Mouse (Mus musculus): ENCODE results near the gene Galnt18. TPM values are rescaled to one million over a fixed set of nuclear protein-coding genes. Genes with fewer than 3 reads are reported as not detected.

Gene Galnt18
- polyA plus RNA-seq, 2 experiments: 1.0 to 1.1 TPM

DNA sequence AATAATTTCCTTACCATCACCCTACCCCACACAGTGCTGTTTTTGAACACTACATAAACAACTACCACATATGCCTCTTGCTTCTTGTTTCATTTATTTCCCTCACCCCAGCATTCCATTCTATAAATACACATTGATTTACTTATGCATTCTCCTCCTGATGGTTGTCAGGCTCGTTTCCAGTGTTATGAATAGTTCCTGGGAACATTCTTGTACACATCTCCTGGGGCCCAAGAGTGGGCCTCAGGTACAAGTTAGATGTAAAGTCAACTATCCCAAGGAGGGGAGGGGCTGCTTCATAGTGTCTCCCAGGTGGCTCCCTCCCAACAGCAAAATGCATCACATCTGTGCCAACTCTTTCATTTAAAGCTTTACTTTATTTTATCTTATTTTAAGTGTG is 251.3 kb downstream of the Galnt18 start:
- Histone ChIP-seq H3K4me2 (ENCODE audit: low read depth) (no peak overlapping the region), H3K9me3 (ENCODE audit: control insufficient read depth, low read length) (no peaks in the 10 kb centered on the region), H3K27me3 (ENCODE audit: control insufficient read depth, insufficient read depth, low read length) (no peaks in the 10 kb centered on the region), H3K9ac (replicated peaks) (no peak overlapping the region), H3K36me3 (replicated peaks; ENCODE audit: control insufficient read depth, insufficient read depth, low read depth) (no peaks in the 10 kb centered on the region), H3K4me3 (ENCODE audit: insufficient read depth in 1 of 2, low read depth in 2 of 2, low read length in 2 of 2) (no peak overlapping the region), H3K4me1 (replicated peaks; ENCODE audit: control insufficient read depth in 2 of 2, insufficient read depth in 2 of 2, low read length in 1 of 2) (no peaks in the 10 kb centered on the region), H3K27ac (no peak overlapping the region)
- TF ChIP-seq CTCF (IDR thresholded peaks at IDR 0.05; ENCODE audit: low read depth): no peak
- no peak for TF ChIP-seq EP300 (IDR thresholded peaks at IDR 0.05; ENCODE audit: low read depth)
- 30% methylated on average over 1 of the region's 1 CpGs for WGBS (ENCODE audit: insufficient replicate concordance)
- ATAC-seq (ENCODE audit: insufficient read depth) (no peak), DNase-seq (ENCODE audit: low read depth in 3 of 3, low spot score in 3 of 3) (no peak)

DNA sequence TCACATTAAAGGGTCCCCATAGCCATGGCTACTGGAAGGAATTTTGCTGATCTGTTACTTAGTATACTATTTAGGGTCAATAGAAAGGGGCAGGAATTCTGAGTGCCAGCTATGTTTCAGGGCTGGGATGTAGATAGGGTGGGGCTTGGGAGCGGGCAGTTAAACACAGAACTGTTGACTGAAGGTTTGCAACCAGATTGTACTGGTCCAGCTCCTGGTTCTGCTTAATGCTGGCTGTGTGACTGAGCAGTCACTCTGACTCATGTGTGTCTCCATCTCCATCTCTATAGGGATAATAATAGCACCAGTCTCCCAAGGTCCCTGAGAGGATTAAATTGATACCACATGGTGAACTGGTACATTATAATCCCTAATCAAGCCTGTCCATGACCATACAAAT is 258.9 kb downstream of the Galnt18 start:
- Histone ChIP-seq H3K9me3 (ENCODE audit: control insufficient read depth, low read length) (no peaks in the 10 kb centered on the region), H3K4me1 (replicated peaks; ENCODE audit: control insufficient read depth in 2 of 2, insufficient read depth in 2 of 2, low read length in 1 of 2) (no peaks in the 10 kb centered on the region), H3K36me3 (replicated peaks; ENCODE audit: control insufficient read depth, insufficient read depth, low read depth) (no peaks in the 10 kb centered on the region), H3K9ac (replicated peaks) (no peak overlapping the region), H3K4me3 (ENCODE audit: insufficient read depth in 1 of 2, low read depth in 2 of 2, low read length in 2 of 2) (no peak overlapping the region), H3K4me2 (ENCODE audit: low read depth) (no peak overlapping the region), H3K27me3 (ENCODE audit: control insufficient read depth, insufficient read depth, low read length) (no peaks in the 10 kb centered on the region), H3K27ac (no peak overlapping the region)
- DNase-seq (ENCODE audit: low read depth in 3 of 3, low spot score in 3 of 3): no peak
- 56% methylated on average over 1 of the region's 1 CpGs for WGBS (ENCODE audit: insufficient replicate concordance)
- no peak for ATAC-seq (ENCODE audit: insufficient read depth)
- TF ChIP-seq CTCF (IDR thresholded peaks at IDR 0.05; ENCODE audit: low read depth) (no peak), EP300 (IDR thresholded peaks at IDR 0.05; ENCODE audit: low read depth) (no peak)

DNA sequence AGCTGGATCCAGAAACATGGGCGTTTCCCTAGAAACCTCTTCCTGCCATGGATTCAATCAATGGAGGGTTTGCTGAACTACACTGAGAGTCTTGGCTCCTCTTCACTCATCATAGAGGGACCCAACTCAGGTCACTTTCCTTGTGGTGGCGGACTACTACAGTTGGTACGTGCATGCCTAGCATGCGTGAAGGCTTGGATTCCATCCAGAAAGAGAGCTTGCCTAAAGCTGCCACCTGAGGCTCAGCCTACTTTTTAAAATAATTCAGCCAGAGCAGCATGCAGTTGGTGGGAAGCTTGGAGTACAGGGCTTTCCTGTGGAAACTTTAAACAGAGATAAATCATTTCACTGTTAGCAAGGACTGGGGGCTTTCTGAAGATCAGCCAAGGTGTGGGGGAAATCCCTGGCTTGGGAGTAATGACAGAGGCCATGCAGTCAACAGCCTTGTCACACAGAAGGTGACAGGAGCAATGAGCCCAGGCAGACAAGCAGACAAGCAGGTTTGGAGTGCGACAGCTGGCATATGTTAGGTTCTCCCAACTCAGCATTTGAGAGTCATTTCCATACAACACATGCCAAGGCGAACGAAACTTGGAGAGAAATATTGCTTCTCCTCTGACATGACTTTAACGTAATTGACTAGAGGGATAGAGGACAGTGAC is 261.1 kb downstream of the Galnt18 start:
- ATAC-seq (ENCODE audit: insufficient read depth) (no peak), DNase-seq (ENCODE audit: low read depth in 3 of 3, low spot score in 3 of 3) (no peak)
- H3K27me3 ChIP-seq (ENCODE audit: control insufficient read depth, insufficient read depth, low read length): no peaks in the 10 kb centered on the region
- no peaks in the 10 kb centered on the region for H3K9me3 ChIP-seq (ENCODE audit: control insufficient read depth, low read length)
- H3K4me3 ChIP-seq (ENCODE audit: insufficient read depth in 1 of 2, low read depth in 2 of 2, low read length in 2 of 2): no peak overlapping the region
- no peaks in the 10 kb centered on the region for H3K4me1 ChIP-seq (replicated peaks; ENCODE audit: control insufficient read depth in 2 of 2, insufficient read depth in 2 of 2, low read length in 1 of 2)
- WGBS (ENCODE audit: insufficient replicate concordance): 71% methylated on average over 8 of the region's 8 CpGs
- H3K9ac ChIP-seq (replicated peaks): no peak overlapping the region
- no peak for TF ChIP-seq CTCF (IDR thresholded peaks at IDR 0.05; ENCODE audit: low read depth)
- no peak for TF ChIP-seq EP300 (IDR thresholded peaks at IDR 0.05; ENCODE audit: low read depth)
- H3K4me2 ChIP-seq (ENCODE audit: low read depth): no peak overlapping the region
- H3K36me3 ChIP-seq (replicated peaks; ENCODE audit: control insufficient read depth, insufficient read depth, low read depth): no peaks in the 10 kb centered on the region
- H3K27ac ChIP-seq: no peak overlapping the region

DNA sequence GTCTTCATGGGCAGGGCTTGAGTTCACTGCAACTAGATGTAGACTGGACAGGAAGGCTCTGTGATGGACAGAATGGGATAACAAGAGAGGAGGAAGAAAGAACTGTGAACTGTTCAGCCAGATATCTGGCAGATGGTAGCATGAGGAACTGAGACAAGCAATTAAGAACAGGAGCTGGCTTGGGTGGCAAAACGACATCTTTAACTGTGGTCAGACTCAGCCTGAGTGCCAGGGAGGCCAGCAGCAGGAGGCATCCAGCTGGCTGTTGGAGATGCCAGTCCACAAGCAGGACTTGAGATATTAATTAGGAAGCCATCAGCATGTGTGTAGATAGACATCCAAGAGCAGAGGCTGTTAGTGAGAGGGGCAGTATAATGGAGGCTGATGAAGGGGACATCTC is 262.9 kb downstream of the Galnt18 start:
- WGBS (ENCODE audit: insufficient replicate concordance): 19% methylated on average over 1 of the region's 1 CpGs
- H3K9me3 ChIP-seq (ENCODE audit: control insufficient read depth, low read length): no peaks in the 10 kb centered on the region
- DNase-seq (ENCODE audit: low read depth in 3 of 3, low spot score in 3 of 3): no peak
- H3K9ac ChIP-seq (replicated peaks): no peak overlapping the region
- no peak overlapping the region for H3K27ac ChIP-seq
- H3K4me1 ChIP-seq (replicated peaks; ENCODE audit: control insufficient read depth in 2 of 2, insufficient read depth in 2 of 2, low read length in 1 of 2): no peaks in the 10 kb centered on the region
- no peak overlapping the region for H3K4me2 ChIP-seq (ENCODE audit: low read depth)
- no peak overlapping the region for H3K4me3 ChIP-seq (ENCODE audit: insufficient read depth in 1 of 2, low read depth in 2 of 2, low read length in 2 of 2)
- H3K36me3 ChIP-seq (replicated peaks; ENCODE audit: control insufficient read depth, insufficient read depth, low read depth): no peaks in the 10 kb centered on the region
- ATAC-seq (ENCODE audit: insufficient read depth): no peak
- TF ChIP-seq EP300 (IDR thresholded peaks at IDR 0.05; ENCODE audit: low read depth) (no peak), CTCF (IDR thresholded peaks at IDR 0.05; ENCODE audit: low read depth) (no peak)
- H3K27me3 ChIP-seq (ENCODE audit: control insufficient read depth, insufficient read depth, low read length): no peaks in the 10 kb centered on the region

DNA sequence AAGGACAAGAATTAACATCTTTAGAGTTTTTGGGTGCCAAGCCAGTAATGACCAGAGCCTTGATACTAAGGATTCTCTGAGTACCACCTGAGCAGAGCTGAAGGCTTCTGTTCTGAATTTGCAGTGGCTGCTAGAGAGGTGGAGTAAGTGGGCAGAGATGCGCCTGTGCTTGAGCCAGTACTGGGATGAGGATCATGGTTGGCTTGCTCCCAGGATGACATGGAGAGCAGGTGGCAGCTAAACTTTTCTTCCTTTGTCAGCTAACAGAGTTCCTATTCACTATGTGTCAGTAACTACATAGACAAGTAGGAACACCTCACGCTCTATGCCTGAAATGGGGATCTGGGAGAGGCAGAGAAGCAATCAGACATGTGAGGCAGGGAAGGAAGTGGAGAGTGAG is 264.3 kb downstream of the Galnt18 start:
- Histone ChIP-seq H3K27me3 (ENCODE audit: control insufficient read depth, insufficient read depth, low read length) (no peaks in the 10 kb centered on the region), H3K4me2 (ENCODE audit: low read depth) (no peak overlapping the region), H3K9ac (replicated peaks) (no peak overlapping the region), H3K9me3 (ENCODE audit: control insufficient read depth, low read length) (no peaks in the 10 kb centered on the region), H3K4me3 (ENCODE audit: insufficient read depth in 1 of 2, low read depth in 2 of 2, low read length in 2 of 2) (no peak overlapping the region), H3K36me3 (replicated peaks; ENCODE audit: control insufficient read depth, insufficient read depth, low read depth) (no peaks in the 10 kb centered on the region), H3K4me1 (replicated peaks; ENCODE audit: control insufficient read depth in 2 of 2, insufficient read depth in 2 of 2, low read length in 1 of 2) (no peaks in the 10 kb centered on the region), H3K27ac (no peak overlapping the region)
- 73% methylated on average over 2 of the region's 2 CpGs for WGBS (ENCODE audit: insufficient replicate concordance)
- ATAC-seq (ENCODE audit: insufficient read depth): no peak
- TF ChIP-seq EP300 (IDR thresholded peaks at IDR 0.05; ENCODE audit: low read depth) (no peak), CTCF (IDR thresholded peaks at IDR 0.05; ENCODE audit: low read depth) (no peak)
- DNase-seq (ENCODE audit: low read depth in 3 of 3, low spot score in 3 of 3): no peak

Data from liver, embryonic 14.5 days (tissue).